Mouse (Mus musculus) heart, embryonic 16.5 days (tissue): ENCODE measurements at regions not wholly inside any gene's neighbourhood (a gene's known extent, or its start where the extent isn't known, plus 50 kb on each side); places are given as distances from the start of the nearest gene placed in this dataset.
"Not testable (repeated sequence)": the region's sequence is repeated elsewhere in the genome, so short reads cannot be mapped to it uniquely, and the experiment has no call there.

Source experiments
- ATAC-seq: fragments of 200-750 bp; cut with Nextera tagmentation; replicated peaks from 2 replicates; pipeline ENCODE4 v1.8.0; 2017; ENCODE audit warnings: moderate number of reproducible peaks; ENCODE audit not compliant: insufficient read depth, low FRiP score; ENCODE audit errors: extremely low read depth
- H3K27ac ChIP-seq: fragments of 300-500 bp; sonication (generic); 2 replicates; pipeline ENCODE4 v1.5.1; 2014; ENCODE audit warnings: mild to moderate bottlenecking, low read length, control low read depth, moderate library complexity
- H3K27me3 ChIP-seq: fragments of 300-500 bp; sonication (generic); 2 replicates; pipeline ENCODE4 v1.6.1; 2014; ENCODE audit warnings: low read length, mixed read lengths; ENCODE audit not compliant: control insufficient read depth, insufficient read depth
- H3K36me3 ChIP-seq: fragments of 300-500 bp; sonication (generic); 2 replicates; pipeline ENCODE4 v1.6.1; 2014; ENCODE audit not compliant: control insufficient read depth, insufficient read depth
- H3K4me1 ChIP-seq: fragments of 300-500 bp; sonication (generic); 2 replicates; pipeline ENCODE4 v1.6.1; 2014; ENCODE audit warnings: low read length, mixed read lengths; ENCODE audit not compliant: control insufficient read depth, insufficient read depth
- H3K4me2 ChIP-seq: fragments of 300-500 bp; sonication (generic); 2 replicates; pipeline ENCODE4 v1.6.1; 2014; ENCODE audit warnings: low read depth, mild to moderate bottlenecking, control low read depth, low read length
- H3K4me3 ChIP-seq: fragments of 300-500 bp; sonication (generic); 2 replicates; pipeline ENCODE4 v1.5.1; 2014; ENCODE audit warnings: mild to moderate bottlenecking, control low read depth, low read length
- H3K9ac ChIP-seq: fragments of 300-500 bp; sonication (generic); 2 replicates; pipeline ENCODE4 v1.6.1; 2014; ENCODE audit warnings: low read length, control low read depth
- H3K9me3 ChIP-seq: fragments of 300-500 bp; sonication (generic); replicated peaks from 2 replicates; pipeline ENCODE4 v1.6.1; 2016; ENCODE audit warnings: low read length; ENCODE audit not compliant: control insufficient read depth
- WGBS: fragments of 180-500 bp; shearing (Covaris S2); extraction: QIAGEN DNeasy Blood & Tissue Kit; methylation state at CpG from one replicate; pipeline ENCODE4 v1.1.7; 2014; 5-methylcytosine and 5-hydroxymethylcytosine counted together

- Histone ChIP-seq H3K4me1 (no peaks in the 10 kb centered on the region), H3K9me3 (no peaks in the 10 kb centered on the region), H3K9ac (no peak overlapping the region), H3K4me2 (no peak overlapping the region), H3K27ac (no peak overlapping the region), H3K27me3 (no peaks in the 10 kb centered on the region), H3K4me3 (no peak overlapping the region), H3K36me3 (no peaks in the 10 kb centered on the region)
- 27% methylated on average over 6 of the region's 6 CpGs for WGBS
- no peak for ATAC-seq
Observed at GRCm38 (mm10) chrX:50675356-50675755, 165.5 kb upstream of the Stk26 start.

DNA sequence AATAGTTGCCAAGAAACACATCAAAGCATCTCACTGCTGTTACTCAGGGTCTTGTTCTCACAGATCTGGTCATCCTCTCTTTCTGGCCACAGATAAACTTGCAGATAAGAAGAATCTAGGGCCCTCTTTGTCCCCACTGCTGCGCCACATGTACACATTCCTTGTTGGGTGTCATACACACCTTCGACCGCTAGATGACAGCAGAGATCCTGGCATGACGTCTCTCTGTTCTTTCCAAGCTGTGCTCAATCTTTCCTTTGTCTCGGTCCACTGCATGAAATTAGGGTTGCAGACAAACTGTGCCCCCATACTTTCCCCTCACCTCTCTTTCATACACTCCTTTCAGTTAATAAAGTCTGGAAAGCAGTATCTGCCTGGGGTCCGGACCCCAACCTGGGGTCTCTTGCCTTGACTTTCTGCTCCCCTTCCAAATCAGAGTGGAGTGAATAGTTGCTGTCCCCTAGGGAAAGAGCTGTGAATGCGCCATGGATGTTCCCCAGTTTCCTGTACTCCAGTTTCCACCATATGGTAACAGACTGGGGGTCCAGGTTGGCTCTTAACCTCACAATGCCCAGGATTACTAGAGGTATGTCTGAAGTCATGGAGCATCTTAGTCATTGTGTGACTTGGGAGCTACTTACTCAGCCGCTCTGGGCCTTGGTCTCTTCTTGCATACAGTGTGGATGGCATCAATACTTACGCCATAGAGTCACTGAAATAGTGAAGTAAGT is 182.8 kb upstream of the Stk26 start:
- 0 out of 2 replicates have a peak, but pooled peaks have one; percentile 52 for ATAC-seq
- H3K4me1 ChIP-seq = no peaks in the 10 kb centered on the region
- no peaks in the 10 kb centered on the region for H3K36me3 ChIP-seq
- H3K27ac ChIP-seq = no peak overlapping the region
- H3K27me3 ChIP-seq = no peaks in the 10 kb centered on the region
- H3K9ac ChIP-seq = no peak overlapping the region
- no peak overlapping the region for H3K4me2 ChIP-seq
- WGBS = 30% methylated on average over 9 of the region's 9 CpGs
- no peak overlapping the region for H3K4me3 ChIP-seq
- no peaks in the 10 kb centered on the region for H3K9me3 ChIP-seq

DNA sequence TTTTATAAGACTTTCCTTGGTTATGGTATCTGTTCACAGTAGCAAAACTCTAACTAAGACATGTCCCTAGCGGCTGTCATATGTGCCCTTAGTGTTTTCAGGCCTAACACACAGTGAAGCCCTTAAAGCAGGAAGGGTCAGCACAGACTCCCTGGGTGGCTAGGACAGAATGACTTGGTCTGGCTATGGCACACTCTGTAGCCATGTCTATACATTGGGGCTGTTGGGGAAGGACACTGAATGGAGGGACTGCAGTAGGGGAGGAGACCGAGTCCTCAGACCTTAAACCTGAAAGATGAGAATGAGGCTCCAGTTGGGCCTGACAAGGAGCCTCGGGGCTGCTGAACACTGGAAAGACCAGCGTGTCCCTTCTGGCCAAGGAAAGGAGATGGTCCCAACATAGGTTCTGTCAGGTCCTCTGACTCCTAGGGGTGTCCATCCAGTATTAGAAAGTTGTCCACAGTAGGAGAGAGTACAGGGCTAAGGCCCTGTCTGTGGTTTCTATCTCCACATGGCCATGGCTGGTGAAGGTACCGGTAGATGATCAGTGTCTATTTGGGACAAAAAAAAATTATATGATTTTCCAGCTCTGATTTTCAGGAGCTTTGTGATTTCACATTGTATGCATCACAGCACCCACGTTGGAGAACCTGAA is 183.5 kb upstream of the Stk26 start:
- no peak overlapping the region for H3K9ac ChIP-seq
- no peaks in the 10 kb centered on the region for H3K4me1 ChIP-seq
- no peaks in the 10 kb centered on the region for H3K9me3 ChIP-seq
- WGBS = 68% methylated on average over 6 of the region's 6 CpGs
- no peaks in the 10 kb centered on the region for H3K36me3 ChIP-seq
- H3K4me2 ChIP-seq = no peak overlapping the region
- no peak overlapping the region for H3K4me3 ChIP-seq
- no peak overlapping the region for H3K27ac ChIP-seq
- no peak for ATAC-seq
- no peaks in the 10 kb centered on the region for H3K27me3 ChIP-seq

GRCm38 (mm10) chrX:50655380-50655779 is 185.5 kb upstream of the Stk26 start:
- not testable (repeated sequence) for H3K4me1 ChIP-seq, H3K4me3 ChIP-seq, H3K27me3 ChIP-seq, H3K27ac ChIP-seq, H3K9me3 ChIP-seq, H3K4me2 ChIP-seq, H3K36me3 ChIP-seq, ATAC-seq, H3K9ac ChIP-seq
- WGBS = 71% methylated on average over 1 of the region's 1 CpGs

DNA sequence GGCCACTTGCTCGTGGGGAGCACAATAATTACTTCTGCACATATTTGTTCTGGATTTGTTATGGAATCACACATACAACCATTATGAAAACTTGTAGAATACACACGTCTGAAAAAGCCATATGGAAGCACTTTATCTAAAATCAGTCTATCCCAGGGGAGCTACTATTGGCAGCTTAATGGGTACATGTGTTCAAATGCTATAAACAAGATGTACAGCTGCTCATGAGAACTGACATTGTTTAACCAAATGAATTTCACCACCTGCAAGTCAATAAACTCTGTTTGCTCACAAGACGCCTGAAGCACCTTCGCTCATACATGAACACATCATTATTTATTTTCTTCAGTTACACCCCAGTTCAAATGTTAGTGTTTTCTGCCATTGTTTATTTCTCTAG is 199.5 kb upstream of the Stk26 start:
- ATAC-seq = no peak
- H3K27me3 ChIP-seq = no peaks in the 10 kb centered on the region
- H3K4me3 ChIP-seq = no peak overlapping the region
- H3K27ac ChIP-seq = no peak overlapping the region
- 57% methylated on average over 4 of the region's 4 CpGs for WGBS
- H3K36me3 ChIP-seq = no peaks in the 10 kb centered on the region
- no peak overlapping the region for H3K9ac ChIP-seq
- H3K4me1 ChIP-seq = no peaks in the 10 kb centered on the region
- no peak overlapping the region for H3K4me2 ChIP-seq
- no peaks in the 10 kb centered on the region for H3K9me3 ChIP-seq

GRCm38 (mm10) chrX:50635634-50636033 is 205.2 kb upstream of the Stk26 start:
- WGBS = 39% methylated on average over 6 of the region's 6 CpGs
- Histone ChIP-seq H3K4me2 (peak overlapping the region; percentile 69), H3K27ac (peak overlapping the region; percentile 68), H3K9ac (peak overlapping the region; percentile 51), H3K4me3 (peak overlapping the region; percentile 69), H3K27me3 (no peaks in the 10 kb centered on the region), H3K9me3 (no peaks in the 10 kb centered on the region), H3K36me3 (0 out of 2 replicates have a peak, but pooled peaks cover 2% of the 10 kb centered on the region), H3K4me1 (0 out of 2 replicates have a peak, but pooled peaks cover 2% of the 10 kb centered on the region)
- no peak for ATAC-seq

- H3K36me3 ChIP-seq = 0 out of 2 replicates have a peak, but pooled peaks cover 4% of the 10 kb centered on the region
- peak overlapping the region; percentile 69 for H3K4me3 ChIP-seq
- WGBS = 12% methylated on average over 30 of the region's 30 CpGs
- H3K9me3 ChIP-seq = no peaks in the 10 kb centered on the region
- peak overlapping the region; percentile 69 for H3K27ac ChIP-seq
- H3K4me1 ChIP-seq = 0 out of 2 replicates have a peak, but pooled peaks cover 2% of the 10 kb centered on the region
- no peaks in the 10 kb centered on the region for H3K27me3 ChIP-seq
- peak; percentile 99 for ATAC-seq
- H3K9ac ChIP-seq = peak overlapping the region; percentile 72
- H3K4me2 ChIP-seq = peak overlapping the region; percentile 69
Observed at GRCm38 (mm10) chrX:50634842-50635615, 205.8 kb upstream of the Stk26 start.

GRCm38 (mm10) chrX:50632536-50632935 is 204.2 kb upstream of the Olfr1324 start:
- Histone ChIP-seq H3K4me3 (no peak overlapping the region), H3K4me1 (0 out of 2 replicates have a peak, but pooled peaks cover 2% of the 10 kb centered on the region), H3K4me2 (no peak overlapping the region), H3K36me3 (0 out of 2 replicates have a peak, but pooled peaks cover 4% of the 10 kb centered on the region), H3K27me3 (no peaks in the 10 kb centered on the region), H3K9me3 (no peaks in the 10 kb centered on the region), H3K9ac (no peak overlapping the region), H3K27ac (no peak overlapping the region)
- no peak for ATAC-seq
- WGBS = 42% methylated on average over 6 of the region's 6 CpGs
